Mouse (Mus musculus) bone marrow macrophage, adult 2 months (primary cell): ENCODE data around the gene Rab4a.

ENCODE experiments used
- CTCF ChIP-seq: IDR thresholded peaks from 2 replicates; pipeline ENCODE4 v1.5.1; 2012; ENCODE audit warnings: low read depth, mild to moderate bottlenecking, low read length, moderate library complexity
- POLR2A ChIP-seq: IDR thresholded peaks from 2 replicates; pipeline ENCODE4 v1.6.1; 2012; ENCODE audit warnings: mild to moderate bottlenecking, low read depth, low read length, borderline replicate concordance

GRCm38 (mm10) chr8:123816939-123817338 is 11.2 kb downstream of the Rab4a start:
- TF ChIP-seq POLR2A: no peak
- no peak for TF ChIP-seq CTCF
